Mouse (Mus musculus) lung, postnatal 36 days (tissue): ENCODE results near the gene Dgki.
A peak's percentile ranks its signal among the peaks of the same experiment; 100 is the strongest.

ENCODE experiments used
- DNase-seq: peaks from one replicate; pipeline ENCODE4 v3.0.0; 2022; ENCODE audit warnings: mixed read lengths

Dgki gene

GRCm38 (mm10) chr6:36998942-36999341 is 301.0 kb downstream of the Dgki start:
- DNase-seq = no peak

- DNase-seq = no peak
These were observed 305.7 kb downstream of the Dgki start for GRCm38 (mm10) chr6:36994329-36994728.

GRCm38 (mm10) chr6:36990186-36990585 is 309.8 kb downstream of the Dgki start:
- DNase-seq = no peak

- no peak for DNase-seq
These were observed 311.2 kb downstream of the Dgki start for GRCm38 (mm10) chr6:36988800-36989199.

GRCm38 (mm10) chr6:36981646-36982045 is 318.3 kb downstream of the Dgki start:
- peak; percentile 67 for DNase-seq

- no peak for DNase-seq
These were observed 319.5 kb downstream of the Dgki start for GRCm38 (mm10) chr6:36980475-36980874.

GRCm38 (mm10) chr6:36978176-36978575 is 321.8 kb downstream of the Dgki start:
- DNase-seq = no peak

- DNase-seq = no peak
These were observed 326.9 kb downstream of the Dgki start for GRCm38 (mm10) chr6:36973096-36973495.

- DNase-seq = no peak
These were observed 327.5 kb downstream of the Dgki start for GRCm38 (mm10) chr6:36972494-36972893.

GRCm38 (mm10) chr6:36969249-36969885 is 330.6 kb downstream of the Dgki start:
- no peak for DNase-seq

- DNase-seq = no peak
These were observed 339.3 kb downstream of the Dgki start for GRCm38 (mm10) chr6:36960658-36961057.

- peak; percentile 8 for DNase-seq
These were observed 344.7 kb downstream of the Dgki start for GRCm38 (mm10) chr6:36955293-36955692.

GRCm38 (mm10) chr6:36950648-36951047 is 349.3 kb downstream of the Dgki start:
- no peak for DNase-seq

- DNase-seq = no peak
These were observed 352.1 kb downstream of the Dgki start for GRCm38 (mm10) chr6:36947861-36948260.

- no peak for DNase-seq
These were observed 362.5 kb downstream of the Dgki start for GRCm38 (mm10) chr6:36937527-36937926.

- no peak for DNase-seq
These were observed 363.2 kb downstream of the Dgki start for GRCm38 (mm10) chr6:36936816-36937215.

GRCm38 (mm10) chr6:36931473-36931872 is 368.5 kb downstream of the Dgki start:
- no peak for DNase-seq

- no peak for DNase-seq
These were observed 370.2 kb downstream of the Dgki start for GRCm38 (mm10) chr6:36929781-36930180.

GRCm38 (mm10) chr6:36926455-36926854 is 373.5 kb downstream of the Dgki start:
- DNase-seq = no peak

GRCm38 (mm10) chr6:36922006-36922405 is 378.0 kb downstream of the Dgki start:
- DNase-seq = no peak

GRCm38 (mm10) chr6:36911586-36911985 is 388.4 kb downstream of the Dgki start:
- no peak for DNase-seq

- DNase-seq = no peak
These were observed 392.8 kb downstream of the Dgki start for GRCm38 (mm10) chr6:36907191-36907590.

- DNase-seq = no peak
These were observed 394.0 kb downstream of the Dgki start for GRCm38 (mm10) chr6:36905965-36906364.

- no peak for DNase-seq
These were observed 395.1 kb downstream of the Dgki start for GRCm38 (mm10) chr6:36904911-36905310.

- peak; percentile 59 for DNase-seq
These were observed 396.2 kb downstream of the Dgki start for GRCm38 (mm10) chr6:36903821-36904220.
